Mouse (Mus musculus): ENCODE results near the gene Caskin2.
A peak's percentile ranks its signal among the peaks of the same experiment; 100 is the strongest.
"Not testable (repeated sequence)": the region's sequence is repeated elsewhere in the genome, so short reads cannot be mapped to it uniquely, and the experiment has no call there.

The Caskin2 gene

DNA sequence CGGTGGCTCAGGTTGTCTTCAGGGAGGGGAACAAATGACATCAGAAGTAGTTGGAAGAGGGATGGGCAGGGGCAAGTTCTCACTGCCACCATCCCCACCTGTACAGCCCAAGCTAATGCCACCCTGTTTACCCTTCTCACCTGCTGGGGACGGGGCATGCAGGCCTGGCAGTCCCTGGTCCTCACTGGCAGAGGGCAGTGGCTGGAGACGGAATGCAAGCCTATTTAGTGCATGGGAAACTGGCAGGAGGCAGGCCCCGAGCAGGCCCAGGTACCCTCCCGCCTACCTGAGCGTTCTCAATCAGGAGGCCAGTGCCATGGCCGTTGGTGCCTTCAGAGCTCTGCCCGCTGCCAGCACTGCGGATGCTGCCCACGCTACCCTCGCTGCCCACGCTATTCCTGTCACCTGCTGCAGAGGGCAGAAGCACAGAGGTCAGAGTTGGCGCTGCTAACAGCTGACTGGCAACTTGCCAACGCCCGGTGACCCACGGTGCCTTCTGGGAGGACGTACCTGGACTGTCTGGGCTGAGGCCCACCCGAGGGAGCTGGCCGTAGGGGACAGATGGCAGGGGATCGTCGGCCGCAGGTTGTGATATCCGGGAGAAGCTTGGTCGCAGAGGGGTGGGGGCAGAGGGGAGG, 10.2 kb downstream of the Caskin2 start:
- DNase-seq: no peak

- DNase-seq: no peak
Observed at GRCm38 (mm10) chr11:115800981-115801380, 12.5 kb downstream of the Caskin2 start.

DNA sequence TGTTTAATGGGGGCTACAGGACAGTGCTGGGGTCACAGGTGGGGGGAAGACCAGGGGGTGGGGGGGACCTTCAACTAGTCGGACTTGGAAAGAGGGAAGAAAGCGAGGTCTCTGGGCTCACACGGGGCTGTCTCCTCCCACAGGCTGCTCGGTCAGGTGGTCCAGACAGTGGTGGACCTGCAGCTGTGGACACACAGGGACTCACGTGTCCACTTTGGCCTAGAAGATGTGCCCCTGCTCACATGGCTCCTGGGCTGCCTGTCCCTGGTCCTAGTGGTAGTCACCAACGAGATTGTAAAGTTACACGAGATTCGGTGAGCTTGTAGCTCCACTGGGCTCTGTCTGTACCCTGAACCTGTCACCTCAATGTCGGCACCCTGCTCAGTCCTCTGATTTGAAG, 15.8 kb downstream of the Caskin2 start:
- DNase-seq: no peak

- DNase-seq: no peak
Observed at GRCm38 (mm10) chr11:115796898-115797297, 16.5 kb downstream of the Caskin2 start.

- no peak for DNase-seq
Observed at GRCm38 (mm10) chr11:115792353-115792752, 21.1 kb downstream of the Caskin2 start.

DNA sequence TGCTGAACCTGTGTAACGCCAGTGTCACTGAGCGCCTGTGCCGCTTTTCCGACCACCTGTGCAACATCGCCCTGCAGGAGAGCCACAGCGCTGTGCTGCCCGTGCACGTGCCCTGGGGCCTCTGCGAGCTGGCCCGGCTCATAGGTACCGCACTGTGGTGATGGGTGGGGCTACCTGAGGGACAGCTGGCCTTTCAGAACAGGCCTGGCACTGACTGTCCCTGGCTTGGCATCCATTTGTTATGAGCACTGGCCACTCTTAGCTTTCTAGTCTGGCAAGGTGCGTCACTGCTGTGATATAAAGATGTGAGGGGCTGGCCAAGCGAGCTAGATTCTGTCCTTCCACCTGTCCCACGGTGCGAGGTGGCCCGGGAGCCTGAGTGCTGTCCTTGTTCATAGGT, 21.5 kb downstream of the Caskin2 start:
- no peak for DNase-seq

DNA sequence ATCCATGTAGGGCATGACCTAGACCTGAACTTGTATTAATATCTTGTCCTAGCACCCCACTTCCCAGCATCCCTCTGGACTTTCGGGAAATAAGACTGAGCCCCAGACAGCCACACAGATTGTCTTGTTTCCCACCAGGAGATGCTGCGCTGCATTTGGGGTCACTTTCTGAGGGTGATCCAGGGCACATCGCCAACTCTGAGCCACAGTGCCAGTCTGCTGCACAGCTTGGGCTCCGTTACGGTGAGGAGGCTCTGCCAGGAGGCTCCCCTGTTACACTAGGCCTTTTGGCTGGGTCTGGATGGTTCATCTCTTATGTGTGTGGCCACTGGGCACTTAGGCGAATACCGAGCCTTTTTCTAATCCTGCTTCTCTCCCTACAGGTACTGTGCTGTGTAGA, 23.7 kb downstream of the Caskin2 start:
- DNase-seq: no peak

DNA sequence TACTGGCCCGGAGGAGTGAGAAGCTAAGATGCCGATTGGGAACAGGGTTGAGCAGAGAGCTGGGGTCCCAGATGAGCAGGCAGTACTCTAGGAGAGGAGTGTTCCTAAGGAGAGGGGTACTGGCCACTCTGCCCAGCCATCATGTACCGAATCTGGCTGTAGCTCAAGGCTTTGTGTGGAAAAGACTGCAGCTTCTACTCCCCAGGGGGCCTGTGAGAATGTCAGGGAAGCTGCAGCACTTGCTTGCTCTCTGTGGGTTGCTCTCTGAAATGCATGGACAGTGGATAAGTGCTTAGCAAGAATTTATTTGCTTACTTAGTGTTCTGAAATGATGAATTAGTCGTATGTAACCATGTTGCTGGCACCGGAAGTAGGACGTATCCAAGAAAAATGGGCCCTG, 27.0 kb downstream of the Caskin2 start:
- DNase-seq: no peak

GRCm38 (mm10) chr11:115780141-115781070, 33.0 kb downstream of the Caskin2 start:
- DNase-seq: peak; percentile 54

GRCm38 (mm10) chr11:115779038-115779571, 34.3 kb downstream of the Caskin2 start:
- DNase-seq: peak; percentile 61

- no peak for DNase-seq
Observed at GRCm38 (mm10) chr11:115777487-115778335, 35.7 kb downstream of the Caskin2 start.

DNA sequence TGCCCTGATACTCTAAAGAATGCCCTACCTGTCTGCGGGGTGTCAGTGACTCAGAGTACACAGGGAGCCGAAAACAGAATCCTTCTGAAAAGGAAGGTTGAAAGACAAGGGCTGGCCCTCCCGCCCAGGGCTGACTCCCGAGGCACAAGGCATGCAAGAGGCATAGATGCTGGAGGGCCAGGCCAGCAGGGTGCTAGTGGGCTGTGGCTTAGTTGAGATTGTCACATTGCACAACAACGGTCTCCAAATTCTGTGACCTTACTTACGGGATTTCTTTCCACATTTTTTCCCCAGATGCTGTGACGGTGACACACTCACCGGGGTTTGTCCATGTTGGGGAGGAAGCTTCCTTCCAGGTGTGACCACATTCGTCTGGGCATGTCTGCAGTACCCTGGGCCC, 36.5 kb downstream of the Caskin2 start:
- DNase-seq: no peak

- no peak for DNase-seq
Observed at GRCm38 (mm10) chr11:115775821-115776665, 37.4 kb downstream of the Caskin2 start.

DNA sequence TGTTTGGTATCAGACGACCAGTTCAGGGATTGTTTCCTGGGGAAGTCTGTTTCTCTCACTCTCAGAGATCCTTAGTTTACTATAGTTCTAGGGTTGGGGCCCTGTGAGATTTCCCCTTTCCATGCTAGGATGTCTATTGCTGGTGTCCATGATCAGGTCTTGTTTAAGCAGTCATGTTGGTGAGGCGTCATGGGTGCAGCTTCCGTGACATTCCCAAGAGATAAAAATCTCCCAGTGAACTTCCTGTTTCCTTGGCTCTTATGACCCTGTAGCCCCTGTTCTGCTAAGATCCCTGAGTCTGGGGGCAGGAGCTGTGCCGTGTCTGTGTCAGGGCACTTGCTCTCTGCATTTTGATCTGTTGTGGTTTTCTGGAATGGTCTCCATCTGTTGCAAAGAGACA, 38.8 kb downstream of the Caskin2 start:
- DNase-seq: no peak

GRCm38 (mm10) chr11:115768896-115769295, 44.5 kb downstream of the Caskin2 start:
- no peak for DNase-seq

GRCm38 (mm10) chr11:115766981-115767380, 46.5 kb downstream of the Caskin2 start:
- no peak for DNase-seq

GRCm38 (mm10) chr11:115766356-115766943, 47.0 kb downstream of the Caskin2 start:
- DNase-seq: no peak

DNA sequence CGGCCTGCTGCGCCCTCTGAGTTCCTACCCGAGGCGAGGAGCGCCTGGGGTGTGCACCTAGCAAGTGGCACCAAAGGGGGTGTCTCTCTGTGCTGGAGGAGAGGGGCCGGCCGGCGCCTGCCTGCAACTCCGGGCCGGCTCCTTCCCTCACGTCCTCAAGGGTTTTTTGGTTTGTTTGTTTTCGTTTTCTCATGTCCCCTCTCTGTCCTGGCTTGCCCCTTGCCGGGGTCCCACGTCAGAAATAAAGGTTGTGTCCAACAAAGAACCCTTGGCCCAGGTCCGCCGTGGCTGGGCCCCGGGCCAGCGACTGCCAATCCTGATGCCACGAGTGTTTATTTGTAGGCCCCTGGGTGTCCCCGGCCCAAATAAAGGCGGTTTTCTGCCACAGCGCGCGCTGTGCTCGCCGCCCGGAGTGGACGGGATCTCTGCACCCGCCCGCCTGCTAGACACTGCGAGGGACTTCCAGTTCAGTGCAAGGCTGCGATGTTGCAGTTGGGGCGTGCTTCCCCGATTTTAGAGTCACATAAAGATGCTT, 47.8 kb downstream of the Caskin2 start:
- peak; percentile 29 for DNase-seq

DNA sequence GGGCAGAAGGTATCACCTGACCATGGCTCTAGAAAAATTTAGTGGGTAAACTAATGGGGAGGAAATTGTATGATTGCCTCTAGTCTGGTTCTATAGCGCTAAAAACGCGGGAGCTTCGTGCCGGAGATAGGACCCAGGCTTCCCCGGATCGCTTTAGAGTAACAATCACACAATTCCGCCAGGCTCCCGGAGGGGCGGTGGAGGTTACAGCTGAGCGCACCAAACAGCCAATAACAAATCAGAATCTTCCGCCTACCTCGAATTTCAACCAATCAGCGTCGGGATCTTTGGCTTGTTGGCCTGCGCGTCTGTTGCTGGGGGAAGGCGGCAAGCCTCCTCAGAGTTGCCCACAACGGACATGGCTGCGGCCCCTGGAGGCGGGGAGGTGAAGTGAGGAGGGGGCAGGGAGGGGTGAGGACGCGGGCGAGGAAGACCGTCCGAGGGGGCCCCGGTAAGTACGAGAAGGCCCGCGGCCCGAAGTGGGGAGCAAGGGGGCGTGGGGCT, 48.3 kb downstream of the Caskin2 start, which contains the start of gene Tmem94:
Gene Tmem94, plus strand, starts transcription at position 331 of the 504 bp plus-strand sequence.
- peak; percentile 96 for DNase-seq

GRCm38 (mm10) chr11:115764698-115765097, 48.7 kb downstream of the Caskin2 start:
- DNase-seq: no peak

DNA sequence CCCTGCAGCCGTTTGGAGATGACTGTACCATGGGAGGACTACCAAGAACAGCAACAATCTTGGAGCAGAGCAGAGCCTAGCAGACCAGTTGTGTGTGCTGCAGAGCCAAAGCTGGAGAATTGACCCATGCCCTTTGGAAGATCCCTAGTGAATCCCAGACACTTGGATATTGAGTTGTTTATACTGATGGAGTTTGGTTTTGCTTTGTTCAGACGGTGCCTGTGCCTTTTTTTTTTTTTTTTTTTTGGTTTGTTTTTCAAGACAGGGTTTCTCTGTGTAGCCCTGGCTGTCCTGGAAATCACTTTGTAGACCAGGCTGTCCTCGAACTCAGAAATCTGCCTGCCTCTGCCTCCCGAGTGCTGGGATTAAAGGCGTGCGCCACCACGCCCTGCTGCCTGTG, 51.3 kb downstream of the Caskin2 start:
- not testable (repeated sequence) for DNase-seq
